Mouse (Mus musculus) limb, embryonic 15.5 days (tissue): ENCODE results near the gene Fbln2. TPM values are rescaled to one million over a fixed set of nuclear protein-coding genes. Genes with fewer than 3 reads are reported as not detected.

ENCODE experiments used
- ATAC-seq: fragments of 200-750 bp; cut with Nextera tagmentation; 2 replicates; pipeline ENCODE4 v1.8.0; 2017; ENCODE audit warnings: low read depth, moderate TSS enrichment; ENCODE audit not compliant: insufficient number of reproducible peaks, low FRiP score, low TSS enrichment
- H3K27ac ChIP-seq: fragments of 300-500 bp; sonication (generic); 2 replicates; pipeline ENCODE4 v1.5.1; 2015; ENCODE audit warnings: moderate library complexity, mild to moderate bottlenecking, inconsistent platforms
- H3K27me3 ChIP-seq: fragments of 300-500 bp; sonication (generic); 2 replicates; pipeline ENCODE4 v1.6.1; 2015; ENCODE audit warnings: inconsistent platforms
- H3K36me3 ChIP-seq: fragments of 300-500 bp; sonication (generic); 2 replicates; pipeline ENCODE4 v1.6.1; 2015; ENCODE audit warnings: inconsistent platforms
- H3K4me1 ChIP-seq: fragments of 300-500 bp; sonication (generic); 2 replicates; pipeline ENCODE4 v1.6.1; 2015; ENCODE audit warnings: inconsistent platforms
- H3K4me2 ChIP-seq: fragments of 300-500 bp; sonication (generic); 2 replicates; pipeline ENCODE4 v1.6.1; 2015; ENCODE audit warnings: mild to moderate bottlenecking, inconsistent platforms
- H3K4me3 ChIP-seq: fragments of 300-500 bp; sonication (generic); 2 replicates; pipeline ENCODE4 v1.5.1; 2015; ENCODE audit warnings: mild to moderate bottlenecking, inconsistent platforms
- H3K9ac ChIP-seq: fragments of 300-500 bp; sonication (generic); 2 replicates; pipeline ENCODE4 v1.6.1; 2015; ENCODE audit warnings: inconsistent platforms
- H3K9me3 ChIP-seq: fragments of 300-500 bp; sonication (generic); 2 replicates; pipeline ENCODE4 v1.6.1; 2016; ENCODE audit warnings: inconsistent platforms
- WGBS: fragments of 180-500 bp; shearing (Covaris S2); methylation state at CpG from one replicate; pipeline ENCODE4 v1.1.7; 2015; 5-methylcytosine and 5-hydroxymethylcytosine counted together
- polyA plus RNA-seq: library from polyadenylated mRNA; unstranded; fragments of >200 nt; fragmentation: Nextera tagmentation; extraction: Ambion mirVana; gene quantifications from 2 replicates; pipeline ENCODE4 v1.2.1, GENCODE M21; 2015

Fbln2 gene
- polyA plus RNA-seq, 1 experiment from 2014 or later, result 297 TPM

DNA sequence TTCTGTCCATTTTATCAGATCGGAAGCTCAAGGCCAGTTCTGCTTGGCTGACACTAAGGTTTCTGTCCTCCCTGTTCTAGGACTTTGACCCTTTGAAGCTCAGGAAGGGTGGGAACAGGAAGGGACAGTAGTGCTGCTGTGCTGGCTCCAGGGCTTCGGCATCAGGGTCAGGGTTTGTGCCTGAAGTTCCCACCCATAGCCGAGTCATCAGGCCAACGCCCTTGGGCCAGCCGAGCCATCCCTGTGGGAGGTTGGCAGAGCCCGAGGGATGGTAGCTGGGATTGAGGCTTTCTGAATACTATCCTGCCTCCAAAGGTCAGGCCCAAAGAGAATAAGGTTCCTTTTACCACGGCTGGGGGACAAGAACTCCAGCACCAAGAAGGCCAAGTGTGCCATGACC, 70.8 kb downstream of the Fbln2 start:
- H3K36me3 ChIP-seq, result no peaks in the 10 kb centered on the region
- WGBS, result 64% methylated on average over 7 of the region's 7 CpGs
- no peak overlapping the region for H3K4me2 ChIP-seq
- H3K4me1 ChIP-seq, result peaks cover 20% of the 10 kb centered on the region
- no peaks in the 10 kb centered on the region for H3K9me3 ChIP-seq
- H3K27me3 ChIP-seq, result peaks cover 66% of the 10 kb centered on the region
- no peak overlapping the region for H3K27ac ChIP-seq
- H3K9ac ChIP-seq, result no peak overlapping the region
- H3K4me3 ChIP-seq, result no peak overlapping the region
- no peak for ATAC-seq

DNA sequence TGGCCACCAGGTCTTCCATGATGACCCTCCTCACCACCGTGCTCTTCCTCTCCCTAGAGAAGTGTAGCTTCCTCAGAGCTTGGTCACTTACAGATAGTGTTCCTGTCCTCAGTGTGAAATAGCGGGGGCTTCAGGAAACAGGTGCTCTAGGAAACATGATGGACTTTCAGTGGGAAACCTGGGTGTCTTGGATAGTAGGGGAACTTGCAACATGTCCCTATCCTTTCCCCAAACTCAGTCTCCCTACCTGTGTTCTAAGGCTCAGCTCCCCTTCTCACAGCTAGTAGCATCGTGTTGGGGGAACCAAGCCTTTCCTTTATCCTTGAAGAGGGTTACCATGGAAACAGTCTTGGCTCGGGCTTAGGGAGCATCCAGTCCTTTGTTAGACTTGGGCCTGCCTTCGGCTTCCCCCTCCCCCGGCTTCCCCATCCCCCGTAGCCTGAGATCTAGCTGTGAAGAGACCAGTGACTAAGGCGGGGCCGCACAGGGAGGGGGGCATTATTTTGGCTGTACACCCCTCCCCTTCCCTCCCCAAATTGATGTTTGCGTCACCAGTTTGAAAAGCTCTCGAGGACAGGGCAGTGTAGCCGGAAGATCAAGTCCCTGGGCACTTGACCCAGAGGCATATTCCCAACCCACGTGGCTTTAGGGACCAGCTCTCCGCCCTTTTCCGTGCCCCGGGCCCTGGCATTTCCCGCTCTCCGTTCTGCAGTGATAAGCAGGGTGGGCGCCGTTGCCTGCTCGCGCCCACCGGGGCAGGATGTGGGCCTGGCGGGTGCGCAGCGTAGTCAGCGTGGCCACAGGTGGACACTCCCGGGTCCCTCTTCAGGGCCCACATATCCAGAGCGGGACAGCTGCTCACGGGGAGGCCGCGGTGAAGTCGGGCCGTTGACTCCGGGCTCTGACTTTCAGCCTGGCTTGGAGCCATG, 72.5 kb downstream of the Fbln2 start:
- ATAC-seq, result no peak
- WGBS, result 6% methylated on average over 34 of the region's 35 CpGs
- Histone ChIP-seq H3K4me2 (peak overlapping the region; percentile 58), H3K9me3 (no peaks in the 10 kb centered on the region), H3K9ac (no peak overlapping the region), H3K27me3 (peaks cover 75% of the 10 kb centered on the region), H3K27ac (no peak overlapping the region), H3K36me3 (no peaks in the 10 kb centered on the region), H3K4me1 (peaks cover 20% of the 10 kb centered on the region), H3K4me3 (peak overlapping the region; percentile 32)

DNA sequence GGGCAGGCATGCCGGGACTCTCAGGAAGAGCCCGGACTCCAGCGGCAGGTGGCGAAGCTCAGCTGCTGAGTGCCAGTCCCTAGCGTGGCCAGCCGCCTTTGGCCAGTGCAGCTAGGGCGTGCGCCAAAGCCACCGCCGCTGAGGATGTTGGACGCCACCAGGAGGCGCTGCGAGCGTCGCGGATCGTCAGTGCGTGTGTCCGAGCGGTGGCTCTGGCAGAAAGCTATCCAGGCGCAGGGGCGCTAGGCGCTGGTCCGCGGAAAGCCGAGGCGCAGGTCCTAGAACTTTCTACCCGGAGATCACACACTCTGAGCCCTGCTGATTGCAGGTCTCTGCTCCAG, 73.2 kb downstream of the Fbln2 start:
- Histone ChIP-seq H3K9ac (no peak overlapping the region), H3K36me3 (no peaks in the 10 kb centered on the region), H3K27ac (no peak overlapping the region), H3K4me3 (peak overlapping the region; percentile 32), H3K4me2 (peak overlapping the region; percentile 58), H3K4me1 (peaks cover 20% of the 10 kb centered on the region), H3K9me3 (no peaks in the 10 kb centered on the region), H3K27me3 (peaks cover 81% of the 10 kb centered on the region)
- WGBS, result under 1% methylated on average over 28 of the region's 28 CpGs
- ATAC-seq, result no peak

DNA sequence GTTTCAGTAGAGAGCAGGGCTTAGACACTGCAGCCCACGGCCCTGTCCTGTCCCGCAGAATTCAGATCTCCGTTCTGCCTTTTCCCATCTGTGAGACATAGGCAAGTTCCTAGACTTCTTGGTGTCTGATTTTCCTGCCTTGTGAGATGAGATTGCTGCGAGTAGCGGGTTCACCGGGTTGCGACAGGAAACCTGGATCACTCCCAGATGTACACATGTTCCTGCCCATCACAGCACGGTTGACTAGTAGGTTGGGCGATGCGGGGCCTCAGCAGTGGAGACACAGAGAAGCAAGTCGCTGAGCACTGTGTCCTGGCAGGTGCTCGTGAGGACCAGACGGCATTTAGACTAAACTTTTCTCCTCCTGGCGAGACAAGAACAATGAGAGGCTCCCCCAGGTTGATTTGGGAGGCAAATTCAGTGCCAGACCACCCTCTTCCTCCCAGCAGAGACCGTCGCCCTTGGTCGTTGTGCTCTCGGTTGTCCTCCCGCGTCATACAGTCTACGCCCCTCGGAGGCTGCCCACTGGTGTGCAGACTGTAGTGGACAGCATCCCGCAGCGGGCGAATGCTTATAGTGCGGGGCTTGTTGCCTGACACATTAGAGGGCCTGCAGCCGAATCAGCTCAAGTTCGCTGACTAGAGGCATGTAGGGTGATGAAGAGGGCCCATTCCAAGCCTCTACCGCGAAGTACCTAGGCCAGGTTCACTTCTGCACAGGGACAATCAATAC, 73.7 kb downstream of the Fbln2 start:
- Histone ChIP-seq H3K27me3 (peaks cover 84% of the 10 kb centered on the region), H3K4me3 (peak overlapping the region; percentile 32), H3K9me3 (no peaks in the 10 kb centered on the region), H3K4me1 (peaks cover 20% of the 10 kb centered on the region), H3K36me3 (no peaks in the 10 kb centered on the region), H3K4me2 (peak overlapping the region; percentile 58), H3K27ac (no peak overlapping the region), H3K9ac (no peak overlapping the region)
- ATAC-seq, result no peak
- WGBS, result 30% methylated on average over 30 of the region's 30 CpGs

DNA sequence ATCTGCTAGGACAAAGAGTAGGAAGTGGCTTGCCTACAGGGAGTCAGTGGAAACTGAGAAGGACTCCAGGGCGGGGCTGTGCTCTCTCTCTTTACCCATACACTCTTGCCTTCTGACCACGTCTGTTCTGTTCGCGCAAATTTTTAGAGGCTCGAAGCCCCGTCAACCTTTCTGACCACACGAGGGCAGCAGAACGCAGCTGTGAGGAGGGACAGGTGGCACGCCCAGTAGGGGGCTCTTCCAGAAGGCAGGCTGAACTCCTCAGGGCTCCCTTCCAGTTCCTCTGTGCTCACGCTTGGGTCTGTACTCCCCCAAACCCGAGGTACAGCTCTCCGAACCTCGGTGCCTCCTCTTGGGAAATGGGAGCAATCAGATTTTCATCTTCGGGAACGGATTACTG, 74.4 kb downstream of the Fbln2 start:
- peaks cover 84% of the 10 kb centered on the region for H3K27me3 ChIP-seq
- H3K4me1 ChIP-seq, result peaks cover 20% of the 10 kb centered on the region
- 0 out of 2 replicates have a peak, but pooled peaks have one; percentile 3 for ATAC-seq
- no peak overlapping the region for H3K4me3 ChIP-seq
- no peak overlapping the region for H3K4me2 ChIP-seq
- WGBS, result 4% methylated on average over 15 of the region's 15 CpGs
- no peak overlapping the region for H3K27ac ChIP-seq
- no peaks in the 10 kb centered on the region for H3K9me3 ChIP-seq
- no peak overlapping the region for H3K9ac ChIP-seq
- no peaks in the 10 kb centered on the region for H3K36me3 ChIP-seq

DNA sequence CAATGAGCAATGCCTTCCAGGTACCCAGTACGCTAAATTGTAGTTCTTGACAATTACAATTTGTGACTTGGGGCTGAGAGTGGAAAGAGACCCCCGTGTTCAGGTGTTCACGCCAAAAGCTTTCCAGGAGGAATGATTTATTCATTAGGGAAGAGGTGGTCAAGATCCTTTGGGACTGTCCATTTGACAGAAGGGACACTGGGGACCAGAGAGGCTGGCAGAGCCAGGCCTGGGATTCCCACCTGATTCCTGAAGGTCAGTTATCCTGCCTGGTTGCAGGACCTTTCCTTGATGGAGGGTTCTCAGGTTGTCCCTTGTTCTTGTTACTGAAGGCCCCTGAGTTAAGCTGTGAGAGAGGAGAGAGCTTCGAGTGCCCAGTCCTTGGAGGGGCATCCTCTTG, 74.9 kb downstream of the Fbln2 start:
- H3K4me1 ChIP-seq, result peaks cover 20% of the 10 kb centered on the region
- H3K27me3 ChIP-seq, result peaks cover 80% of the 10 kb centered on the region
- no peak overlapping the region for H3K4me2 ChIP-seq
- no peak overlapping the region for H3K4me3 ChIP-seq
- no peaks in the 10 kb centered on the region for H3K9me3 ChIP-seq
- no peak overlapping the region for H3K27ac ChIP-seq
- ATAC-seq, result no peak
- no peaks in the 10 kb centered on the region for H3K36me3 ChIP-seq
- 65% methylated on average over 4 of the region's 4 CpGs for WGBS
- no peak overlapping the region for H3K9ac ChIP-seq

DNA sequence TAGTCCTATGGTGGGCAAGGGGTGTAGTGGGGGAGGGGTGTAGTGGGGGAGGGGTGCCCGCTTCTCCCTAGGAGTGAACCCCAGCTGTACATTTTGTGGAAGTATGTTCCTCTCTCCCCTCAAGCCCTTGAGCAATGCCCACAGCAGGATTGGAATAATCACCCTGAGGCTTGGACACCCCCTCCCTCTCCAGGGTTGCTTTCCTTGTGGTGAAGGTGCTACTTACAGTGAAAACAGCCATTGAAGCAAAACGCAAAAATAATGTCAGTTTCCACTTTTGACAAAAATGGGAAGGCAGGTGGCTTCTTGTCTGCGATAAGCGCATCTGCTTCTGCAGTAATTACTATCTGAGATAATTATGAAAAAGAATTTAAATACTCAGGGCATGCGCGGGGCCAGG, 75.4 kb downstream of the Fbln2 start:
- WGBS, result 69% methylated on average over 6 of the region's 6 CpGs

DNA sequence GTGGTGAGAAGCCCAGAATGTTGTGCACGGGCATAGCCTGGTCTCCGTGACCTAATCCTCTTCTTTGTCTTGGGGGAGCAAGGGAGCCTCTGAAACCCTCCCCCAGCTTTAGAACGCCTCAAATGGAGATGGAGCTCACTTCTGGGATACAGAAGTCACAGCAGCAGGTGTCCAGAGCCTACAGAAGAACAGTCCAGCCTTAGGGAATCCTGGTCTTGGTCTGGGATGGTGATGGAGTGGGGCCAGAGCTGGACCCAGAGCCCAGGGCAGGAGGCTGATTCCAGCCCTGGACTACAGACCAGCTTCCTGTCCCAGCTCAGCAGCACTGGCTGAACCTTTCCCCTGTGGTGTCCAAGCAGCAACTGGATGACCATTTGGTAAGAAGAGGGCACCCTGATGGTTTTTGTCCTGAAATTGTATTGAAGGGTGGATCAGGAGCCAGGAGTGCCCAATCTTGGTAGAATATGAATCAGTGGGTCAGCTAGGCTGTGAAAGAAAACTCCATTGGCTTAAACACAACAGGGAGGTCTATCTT, 76.1 kb downstream of the Fbln2 start:
- no peak overlapping the region for H3K9ac ChIP-seq
- no peaks in the 10 kb centered on the region for H3K9me3 ChIP-seq
- no peaks in the 10 kb centered on the region for H3K36me3 ChIP-seq
- no peak overlapping the region for H3K4me3 ChIP-seq
- H3K4me2 ChIP-seq, result no peak overlapping the region
- H3K4me1 ChIP-seq, result peaks cover 20% of the 10 kb centered on the region
- peaks cover 72% of the 10 kb centered on the region for H3K27me3 ChIP-seq
- WGBS, result 64% methylated on average over 3 of the region's 3 CpGs
- ATAC-seq, result no peak
- H3K27ac ChIP-seq, result no peak overlapping the region

More for the DNA sequence above, 75.4 kb downstream of the Fbln2 start:
- H3K27me3 ChIP-seq, result peaks cover 75% of the 10 kb centered on the region
- no peak overlapping the region for H3K9ac ChIP-seq
- H3K9me3 ChIP-seq, result no peaks in the 10 kb centered on the region
- no peak overlapping the region for H3K4me2 ChIP-seq
- no peaks in the 10 kb centered on the region for H3K36me3 ChIP-seq
- no peak overlapping the region for H3K4me3 ChIP-seq
- peaks cover 20% of the 10 kb centered on the region for H3K4me1 ChIP-seq
- no peak overlapping the region for H3K27ac ChIP-seq
- ATAC-seq, result no peak

DNA sequence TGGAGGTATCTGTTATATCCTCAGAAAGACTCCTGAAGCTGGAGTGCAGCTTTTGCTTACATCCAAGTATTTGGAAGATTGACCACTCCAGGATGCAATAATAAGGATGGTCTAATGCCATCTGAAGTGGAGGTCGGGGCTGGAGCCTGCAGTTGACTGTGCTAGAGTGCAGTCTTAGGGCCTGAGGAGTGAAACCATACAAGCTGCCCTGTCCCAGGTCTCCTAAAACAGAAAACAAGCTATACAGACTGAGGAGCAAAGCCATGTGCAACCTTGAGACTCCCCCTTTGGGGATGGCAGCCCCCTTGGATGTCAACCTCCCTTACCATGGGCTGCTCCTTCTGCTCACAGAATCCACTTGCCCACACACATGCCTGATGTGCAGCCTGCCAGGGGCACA, 76.7 kb downstream of the Fbln2 start:
- H3K9ac ChIP-seq, result no peak overlapping the region
- no peaks in the 10 kb centered on the region for H3K36me3 ChIP-seq
- no peak for ATAC-seq
- WGBS, result 30% methylated on average over 1 of the region's 1 CpGs
- H3K27me3 ChIP-seq, result peaks cover 66% of the 10 kb centered on the region
- H3K27ac ChIP-seq, result no peak overlapping the region
- H3K4me2 ChIP-seq, result no peak overlapping the region
- no peaks in the 10 kb centered on the region for H3K9me3 ChIP-seq
- no peak overlapping the region for H3K4me3 ChIP-seq
- H3K4me1 ChIP-seq, result peaks cover 20% of the 10 kb centered on the region

DNA sequence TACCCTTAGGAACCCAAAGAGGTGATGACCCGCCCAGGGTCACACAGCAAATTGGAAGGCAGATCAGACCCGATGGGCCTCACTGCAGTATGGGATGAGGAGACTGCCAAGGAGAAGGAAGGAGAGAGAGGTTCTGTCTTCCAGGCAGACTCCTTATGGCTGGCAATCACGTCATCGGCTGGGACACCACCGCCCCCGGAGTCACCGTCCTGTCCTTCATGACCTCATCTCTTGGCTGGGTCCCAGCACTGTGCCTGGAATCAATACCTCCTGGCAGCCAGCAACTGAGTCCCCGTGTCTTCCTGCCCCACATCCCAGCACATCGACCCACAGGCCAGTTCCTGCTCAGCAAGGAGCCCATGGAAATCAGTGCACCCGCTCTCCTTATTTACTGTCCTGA, 78.7 kb downstream of the Fbln2 start:
- ATAC-seq, result no peak
- Histone ChIP-seq H3K4me1 (peaks cover 6% of the 10 kb centered on the region), H3K27ac (no peak overlapping the region), H3K9ac (no peak overlapping the region), H3K4me2 (no peak overlapping the region), H3K36me3 (no peaks in the 10 kb centered on the region), H3K4me3 (no peak overlapping the region), H3K27me3 (peaks cover 46% of the 10 kb centered on the region), H3K9me3 (no peaks in the 10 kb centered on the region)
- WGBS, result 72% methylated on average over 10 of the region's 10 CpGs

DNA sequence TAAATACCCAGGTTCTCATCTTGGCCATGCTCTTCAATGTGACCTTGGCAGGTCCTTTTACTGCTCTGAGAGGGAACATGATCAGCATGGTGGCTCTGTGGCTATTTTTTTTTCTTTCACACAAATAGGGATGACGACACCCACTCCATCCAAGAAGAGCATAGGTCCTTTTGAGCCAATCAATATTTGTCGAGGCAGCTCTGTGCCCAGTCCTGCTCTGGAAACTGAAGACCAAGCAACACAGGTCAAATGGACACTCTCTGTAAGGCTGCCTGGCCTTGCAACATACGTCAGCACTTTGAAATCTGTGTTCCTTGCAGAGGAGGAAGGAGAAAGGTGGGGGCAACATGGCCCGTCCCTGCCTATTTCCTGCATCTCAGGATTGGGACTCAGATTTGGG, 83.2 kb downstream of the Fbln2 start:
- Histone ChIP-seq H3K27me3 (peaks cover 18% of the 10 kb centered on the region), H3K9ac (no peak overlapping the region), H3K9me3 (no peaks in the 10 kb centered on the region), H3K27ac (no peak overlapping the region), H3K4me2 (no peak overlapping the region), H3K4me1 (no peaks in the 10 kb centered on the region), H3K36me3 (no peaks in the 10 kb centered on the region), H3K4me3 (no peak overlapping the region)
- 65% methylated on average over 4 of the region's 4 CpGs for WGBS
- no peak for ATAC-seq

DNA sequence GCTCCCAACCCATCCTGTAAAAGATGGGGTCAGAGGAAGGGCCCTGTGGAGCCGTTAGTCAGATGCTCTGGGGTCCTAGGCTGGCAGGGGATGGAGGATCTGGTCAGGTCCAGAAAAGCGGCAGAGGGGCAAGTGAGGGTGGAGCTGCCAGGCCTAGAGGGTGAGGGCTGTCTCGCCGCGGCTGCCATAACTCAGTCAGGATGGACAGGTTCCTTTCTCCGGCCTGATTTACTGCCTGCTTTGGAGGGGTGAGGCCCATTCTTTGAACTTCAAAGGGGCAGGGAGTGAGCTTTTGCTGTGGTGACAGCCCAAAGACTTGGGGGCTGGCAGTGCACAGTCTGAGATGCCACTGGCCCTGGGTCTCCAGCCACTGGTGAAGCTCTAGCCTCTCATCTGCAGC, 86.6 kb downstream of the Fbln2 start:
- Histone ChIP-seq H3K36me3 (no peaks in the 10 kb centered on the region), H3K27ac (no peak overlapping the region), H3K27me3 (peaks cover 11% of the 10 kb centered on the region), H3K4me1 (no peaks in the 10 kb centered on the region), H3K9me3 (no peaks in the 10 kb centered on the region), H3K4me3 (no peak overlapping the region), H3K4me2 (no peak overlapping the region), H3K9ac (no peak overlapping the region)
- 5% methylated on average over 6 of the region's 6 CpGs for WGBS
- no peak for ATAC-seq
